Mouse (Mus musculus): ENCODE results near the gene Cxadr. TPM values are rescaled to one million over a fixed set of nuclear protein-coding genes. Genes with fewer than 3 reads are reported as not detected.
A peak's percentile ranks its signal among the peaks of the same experiment; 100 is the strongest.

The Cxadr gene
- total and polyA plus RNA-seq, 3 experiments: 13.8 to 43.8 (median 40.5) TPM

GRCm38 (mm10) chr16:78309258-78309657, 8.0 kb downstream of the Cxadr start:
- Histone ChIP-seq H3K36me3 (ENCODE audit: control insufficient read depth, insufficient read depth, low read length) (peaks cover 3% of the 10 kb centered on the region; the same call in 1 of the 2 replicates), H3K27ac (no peak overlapping the region), H3K4me3 (no peak overlapping the region), H3K79me2 (replicated peaks; ENCODE audit: control insufficient read depth, insufficient read depth, low read length) (no peaks in the 10 kb centered on the region), H3K27me3 (ENCODE audit: control insufficient read depth, insufficient read depth, low read length) (no peaks in the 10 kb centered on the region), H3K9ac (ENCODE audit: low read depth, low read length) (no peak overlapping the region), H3K4me1 (ENCODE audit: control insufficient read depth, insufficient read depth, low read length) (peaks cover 3% of the 10 kb centered on the region)
- WGBS: 62% methylated on average over 6 of the region's 6 CpGs
- intact Hi-C loops (cut with DNase I): no loop called here
- no peak for TF ChIP-seq POLR2A (IDR thresholded peaks at IDR 0.05; ENCODE audit: insufficient read depth, low read depth, low read length)
- no peak for TF ChIP-seq CTCF (IDR thresholded peaks at IDR 0.05)
- TF ChIP-seq EP300 (IDR thresholded peaks at IDR 0.05; ENCODE audit: insufficient read depth, low read depth, low read length): no peak
- no peak for DNase-seq

GRCm38 (mm10) chr16:78313135-78313887, 12.0 kb downstream of the Cxadr start:
- Histone ChIP-seq H3K36me3 (ENCODE audit: control insufficient read depth, insufficient read depth, low read length) (peaks cover 3% of the 10 kb centered on the region; the same call in 1 of the 2 replicates), H3K4me1 (ENCODE audit: control insufficient read depth, insufficient read depth, low read length) (peaks cover 2% of the 10 kb centered on the region; the same call in 1 of the 2 replicates), H3K9ac (ENCODE audit: low read depth, low read length) (no peak overlapping the region; the same call in 1 of the 2 replicates), H3K4me3 (0 out of 2 replicates have a peak overlapping the region, but pooled peaks have one; percentile 2), H3K27ac (peak overlapping the region; percentile 65), H3K79me2 (replicated peaks; ENCODE audit: control insufficient read depth, insufficient read depth, low read length) (no peaks in the 10 kb centered on the region), H3K27me3 (ENCODE audit: control insufficient read depth, insufficient read depth, low read length) (no peaks in the 10 kb centered on the region)
- DNase-seq: no peak
- WGBS: 37% methylated on average over 16 of the region's 16 CpGs
- intact Hi-C loops (cut with DNase I): no loop called here
- TF ChIP-seq CTCF (IDR thresholded peaks at IDR 0.05) (no peak), POLR2A (IDR thresholded peaks at IDR 0.05; ENCODE audit: insufficient read depth, low read depth, low read length) (no peak), EP300 (IDR thresholded peaks at IDR 0.05; ENCODE audit: insufficient read depth, low read depth, low read length) (no peak)

- Histone ChIP-seq H3K4me1 (ENCODE audit: control insufficient read depth, insufficient read depth, low read length) (peaks cover 3% of the 10 kb centered on the region), H3K27ac (peak overlapping the region; percentile 65), H3K9ac (ENCODE audit: low read depth, low read length) (no peak overlapping the region; the same call in 1 of the 2 replicates), H3K4me3 (no peak overlapping the region), H3K27me3 (ENCODE audit: control insufficient read depth, insufficient read depth, low read length) (no peaks in the 10 kb centered on the region), H3K36me3 (ENCODE audit: control insufficient read depth, insufficient read depth, low read length) (peaks cover 3% of the 10 kb centered on the region; the same call in 1 of the 2 replicates), H3K79me2 (replicated peaks; ENCODE audit: control insufficient read depth, insufficient read depth, low read length) (no peaks in the 10 kb centered on the region)
- intact Hi-C loops (cut with DNase I): no loop called here
- 58% methylated on average over 6 of the region's 6 CpGs for WGBS
- no peak for TF ChIP-seq EP300 (IDR thresholded peaks at IDR 0.05; ENCODE audit: insufficient read depth, low read depth, low read length)
- no peak for TF ChIP-seq CTCF (IDR thresholded peaks at IDR 0.05)
- TF ChIP-seq POLR2A (IDR thresholded peaks at IDR 0.05; ENCODE audit: insufficient read depth, low read depth, low read length): no peak
- DNase-seq: no peak
Measured at GRCm38 (mm10) chr16:78314026-78314425, 12.7 kb downstream of the Cxadr start.

- Histone ChIP-seq H3K9ac (ENCODE audit: low read depth, low read length) (no peak overlapping the region), H3K79me2 (replicated peaks; ENCODE audit: control insufficient read depth, insufficient read depth, low read length) (no peaks in the 10 kb centered on the region), H3K27ac (no peak overlapping the region; the same call in 1 of the 2 replicates), H3K4me3 (no peak overlapping the region), H3K27me3 (ENCODE audit: control insufficient read depth, insufficient read depth, low read length) (no peaks in the 10 kb centered on the region), H3K4me1 (ENCODE audit: control insufficient read depth, insufficient read depth, low read length) (peaks cover 4% of the 10 kb centered on the region), H3K36me3 (ENCODE audit: control insufficient read depth, insufficient read depth, low read length) (peaks cover 3% of the 10 kb centered on the region; the same call in 1 of the 2 replicates)
- DNase-seq: peak; percentile 54 to 58
- intact Hi-C loops (cut with DNase I): loop anchor here (1.0 to 5.0 kb wide), 2 partner anchors 60 to 119 kb away; no protein-coding TSS in a partner anchor
- WGBS: 71% methylated on average over 9 of the region's 9 CpGs
- TF ChIP-seq EP300 (IDR thresholded peaks at IDR 0.05; ENCODE audit: insufficient read depth, low read depth, low read length) (0 out of 2 replicates have a peak, but pooled peaks have one; percentile 24), POLR2A (IDR thresholded peaks at IDR 0.05; ENCODE audit: insufficient read depth, low read depth, low read length) (no peak), CTCF (IDR thresholded peaks at IDR 0.05) (peak; percentile 85)
Measured at GRCm38 (mm10) chr16:78316849-78317248, 15.6 kb downstream of the Cxadr start.

GRCm38 (mm10) chr16:78317960-78318359, 16.7 kb downstream of the Cxadr start:
- H3K4me3 ChIP-seq: no peak overlapping the region
- peaks cover 3% of the 10 kb centered on the region; the same call in 1 of the 2 replicates for H3K36me3 ChIP-seq (ENCODE audit: control insufficient read depth, insufficient read depth, low read length)
- H3K79me2 ChIP-seq (replicated peaks; ENCODE audit: control insufficient read depth, insufficient read depth, low read length): no peaks in the 10 kb centered on the region
- DNase-seq: peak; percentile 30 to 45
- TF ChIP-seq EP300 (IDR thresholded peaks at IDR 0.05; ENCODE audit: insufficient read depth, low read depth, low read length): no peak
- no peak for TF ChIP-seq POLR2A (IDR thresholded peaks at IDR 0.05; ENCODE audit: insufficient read depth, low read depth, low read length)
- no peak for TF ChIP-seq CTCF (IDR thresholded peaks at IDR 0.05)
- intact Hi-C loops (cut with DNase I): loop anchor here (1.0 to 5.0 kb wide), 2 partner anchors 61 to 120 kb away; no protein-coding TSS in a partner anchor
- no peaks in the 10 kb centered on the region for H3K27me3 ChIP-seq (ENCODE audit: control insufficient read depth, insufficient read depth, low read length)
- 15% methylated on average over 7 of the region's 7 CpGs for WGBS
- H3K9ac ChIP-seq (ENCODE audit: low read depth, low read length): peak overlapping the region; percentile 38; the same call in 1 of the 2 replicates
- peak overlapping the region; percentile 40 for H3K27ac ChIP-seq
- H3K4me1 ChIP-seq (ENCODE audit: control insufficient read depth, insufficient read depth, low read length): peaks cover 4% of the 10 kb centered on the region

All from heart, adult 2 months (tissue).